Mouse (Mus musculus) hindbrain, embryonic 16.5 days (tissue): Measurements from ENCODE around the gene Fhit. TPM values are rescaled to one million over a fixed set of nuclear protein-coding genes. Genes with fewer than 3 reads are reported as not detected.
"Not testable (repeated sequence)": the region's sequence is repeated elsewhere in the genome, so short reads cannot be mapped to it uniquely, and the experiment has no call there.

Experiments used
- ATAC-seq: fragments of 200-750 bp; cut with Nextera tagmentation; 2 replicates; pipeline ENCODE4 v1.8.0; 2017; ENCODE audit warnings: moderate TSS enrichment, moderate library complexity
- H3K27ac ChIP-seq: fragments of 300-500 bp; sonication (generic); 2 replicates; pipeline ENCODE4 v1.5.1; 2014; ENCODE audit warnings: low read depth, mild to moderate bottlenecking, control low read depth, low read length, moderate library complexity
- H3K27me3 ChIP-seq: fragments of 300-500 bp; sonication (generic); replicated peaks from 2 replicates; pipeline ENCODE4 v1.6.1; 2014; ENCODE audit warnings: low read length; ENCODE audit not compliant: control insufficient read depth, insufficient read depth
- H3K36me3 ChIP-seq: fragments of 300-500 bp; sonication (generic); 2 replicates; pipeline ENCODE4 v1.6.1; 2014; ENCODE audit warnings: mild to moderate bottlenecking, low read length, moderate library complexity, mixed read lengths; ENCODE audit not compliant: control insufficient read depth, insufficient read depth
- H3K4me1 ChIP-seq: fragments of 300-500 bp; sonication (generic); 2 replicates; pipeline ENCODE4 v1.6.1; 2014; ENCODE audit warnings: low read depth, low read length; ENCODE audit not compliant: control insufficient read depth, insufficient read depth
- H3K4me2 ChIP-seq: fragments of 300-500 bp; sonication (generic); 2 replicates; pipeline ENCODE4 v1.6.1; 2014; ENCODE audit warnings: mild to moderate bottlenecking, low read length, control low read depth, moderate library complexity
- H3K4me3 ChIP-seq: fragments of 300-500 bp; sonication (generic); 2 replicates; pipeline ENCODE4 v1.5.1; 2014; ENCODE audit warnings: mild to moderate bottlenecking, low read length, control low read depth, moderate library complexity
- H3K9ac ChIP-seq: fragments of 300-500 bp; sonication (generic); 2 replicates; pipeline ENCODE4 v1.6.1; 2014; ENCODE audit warnings: low read depth, mild to moderate bottlenecking, control low read depth, low read length, moderate library complexity
- H3K9me3 ChIP-seq: fragments of 300-500 bp; sonication (generic); 2 replicates; pipeline ENCODE4 v1.6.1; 2014; ENCODE audit warnings: mild to moderate bottlenecking, low read length, moderate library complexity; ENCODE audit not compliant: control insufficient read depth
- WGBS: fragments of 180-500 bp; shearing (Covaris S2); extraction: QIAGEN DNeasy Blood & Tissue Kit; methylation state at CpG from one replicate; pipeline ENCODE4 v1.1.7; 2014; 5-methylcytosine and 5-hydroxymethylcytosine counted together
- polyA plus RNA-seq: library from polyadenylated mRNA; unstranded; fragments of >200 nt; fragmentation: Nextera tagmentation; extraction: Ambion mirVana; gene quantifications from 2 replicates; pipeline ENCODE4 v1.2.1, GENCODE M21; 2015

The Fhit gene
- polyA plus RNA-seq, 1 experiment from 2014 or later: 8.5 TPM

GRCm38 (mm10) chr14:9896556-9896955 lies 1265.3 kb downstream of the Fhit start:
- Histone ChIP-seq H3K27ac (no peak overlapping the region), H3K27me3 (no peaks in the 10 kb centered on the region), H3K4me1 (no peaks in the 10 kb centered on the region), H3K4me2 (no peak overlapping the region), H3K36me3 (no peaks in the 10 kb centered on the region), H3K9me3 (no peaks in the 10 kb centered on the region), H3K4me3 (no peak overlapping the region), H3K9ac (no peak overlapping the region)
- no peak for ATAC-seq
- WGBS: 93% methylated on average over 1 of the region's 1 CpGs

GRCm38 (mm10) chr14:9852041-9852440 lies 1309.8 kb downstream of the Fhit start:
- no peaks in the 10 kb centered on the region for H3K4me1 ChIP-seq
- WGBS: 77% methylated on average over 2 of the region's 2 CpGs

GRCm38 (mm10) chr14:9832290-9832689 lies 1329.5 kb downstream of the Fhit start:
- no peak for ATAC-seq
- Histone ChIP-seq H3K9ac (no peak overlapping the region), H3K27me3 (no peaks in the 10 kb centered on the region), H3K4me3 (no peak overlapping the region), H3K4me1 (no peaks in the 10 kb centered on the region), H3K27ac (no peak overlapping the region), H3K4me2 (no peak overlapping the region), H3K9me3 (no peaks in the 10 kb centered on the region), H3K36me3 (no peaks in the 10 kb centered on the region)

More at GRCm38 (mm10) chr14:9852041-9852440, 1309.8 kb downstream of the Fhit start:
- H3K4me2 ChIP-seq: no peak overlapping the region
- no peak overlapping the region for H3K4me3 ChIP-seq
- H3K27ac ChIP-seq: no peak overlapping the region
- ATAC-seq: no peak
- H3K36me3 ChIP-seq: no peaks in the 10 kb centered on the region
- H3K27me3 ChIP-seq: no peaks in the 10 kb centered on the region
- no peaks in the 10 kb centered on the region for H3K9me3 ChIP-seq
- H3K9ac ChIP-seq: no peak overlapping the region

GRCm38 (mm10) chr14:9828699-9829240 lies 1333.1 kb downstream of the Fhit start:
- H3K4me2 ChIP-seq, H3K4me1 ChIP-seq, H3K27ac ChIP-seq, H3K9ac ChIP-seq, H3K27me3 ChIP-seq, H3K9me3 ChIP-seq, ATAC-seq, H3K36me3 ChIP-seq, H3K4me3 ChIP-seq: not testable (repeated sequence)
- 81% methylated on average over 8 of the region's 8 CpGs for WGBS

GRCm38 (mm10) chr14:9815963-9816362 lies 1345.9 kb downstream of the Fhit start:
- H3K9me3 ChIP-seq: no peaks in the 10 kb centered on the region
- no peak for ATAC-seq
- 88% methylated on average over 4 of the region's 4 CpGs for WGBS

GRCm38 (mm10) chr14:9811847-9812321 lies 1350.0 kb downstream of the Fhit start:
- H3K27me3 ChIP-seq: no peaks in the 10 kb centered on the region
- H3K4me2 ChIP-seq: no peak overlapping the region
- ATAC-seq: peak; percentile 56

More at GRCm38 (mm10) chr14:9815963-9816362, 1345.9 kb downstream of the Fhit start:
- Histone ChIP-seq H3K9ac (no peak overlapping the region), H3K36me3 (no peaks in the 10 kb centered on the region), H3K4me3 (no peak overlapping the region), H3K27me3 (no peaks in the 10 kb centered on the region), H3K4me1 (no peaks in the 10 kb centered on the region), H3K4me2 (no peak overlapping the region), H3K27ac (no peak overlapping the region)

GRCm38 (mm10) chr14:9811177-9811846 lies 1350.5 kb downstream of the Fhit start:
- Histone ChIP-seq H3K4me2 (no peak overlapping the region), H3K4me3 (no peak overlapping the region), H3K9me3 (no peaks in the 10 kb centered on the region), H3K36me3 (no peaks in the 10 kb centered on the region), H3K4me1 (no peaks in the 10 kb centered on the region), H3K9ac (no peak overlapping the region), H3K27me3 (no peaks in the 10 kb centered on the region), H3K27ac (no peak overlapping the region)
- 43% methylated on average over 7 of the region's 7 CpGs for WGBS
- ATAC-seq: peak; percentile 71

More at GRCm38 (mm10) chr14:9811847-9812321, 1350.0 kb downstream of the Fhit start:
- Histone ChIP-seq H3K4me1 (no peaks in the 10 kb centered on the region), H3K9me3 (no peaks in the 10 kb centered on the region), H3K4me3 (no peak overlapping the region), H3K36me3 (no peaks in the 10 kb centered on the region), H3K27ac (no peak overlapping the region), H3K9ac (no peak overlapping the region)
- WGBS: 41% methylated on average over 9 of the region's 9 CpGs

GRCm38 (mm10) chr14:9793403-9793802 lies 1368.4 kb downstream of the Fhit start:
- H3K36me3 ChIP-seq: no peaks in the 10 kb centered on the region
- no peaks in the 10 kb centered on the region for H3K9me3 ChIP-seq
- no peak overlapping the region for H3K4me3 ChIP-seq
- H3K9ac ChIP-seq: no peak overlapping the region
- no peaks in the 10 kb centered on the region for H3K4me1 ChIP-seq
- ATAC-seq: no peak
- no peak overlapping the region for H3K4me2 ChIP-seq
- no peak overlapping the region for H3K27ac ChIP-seq
- H3K27me3 ChIP-seq: no peaks in the 10 kb centered on the region

- no peaks in the 10 kb centered on the region for H3K4me1 ChIP-seq
- H3K27ac ChIP-seq: no peak overlapping the region
- H3K9ac ChIP-seq: no peak overlapping the region
- H3K4me2 ChIP-seq: no peak overlapping the region
- H3K27me3 ChIP-seq: no peaks in the 10 kb centered on the region
- H3K9me3 ChIP-seq: no peaks in the 10 kb centered on the region
- ATAC-seq: no peak
- H3K36me3 ChIP-seq: no peaks in the 10 kb centered on the region
- no peak overlapping the region for H3K4me3 ChIP-seq
- 41% methylated on average over 3 of the region's 3 CpGs for WGBS
Measured at GRCm38 (mm10) chr14:9788402-9788950, 1373.4 kb downstream of the Fhit start.
